Comparison of ENCODE assay signal across 8 mouse cellular contexts in the genomic region with DNA sequence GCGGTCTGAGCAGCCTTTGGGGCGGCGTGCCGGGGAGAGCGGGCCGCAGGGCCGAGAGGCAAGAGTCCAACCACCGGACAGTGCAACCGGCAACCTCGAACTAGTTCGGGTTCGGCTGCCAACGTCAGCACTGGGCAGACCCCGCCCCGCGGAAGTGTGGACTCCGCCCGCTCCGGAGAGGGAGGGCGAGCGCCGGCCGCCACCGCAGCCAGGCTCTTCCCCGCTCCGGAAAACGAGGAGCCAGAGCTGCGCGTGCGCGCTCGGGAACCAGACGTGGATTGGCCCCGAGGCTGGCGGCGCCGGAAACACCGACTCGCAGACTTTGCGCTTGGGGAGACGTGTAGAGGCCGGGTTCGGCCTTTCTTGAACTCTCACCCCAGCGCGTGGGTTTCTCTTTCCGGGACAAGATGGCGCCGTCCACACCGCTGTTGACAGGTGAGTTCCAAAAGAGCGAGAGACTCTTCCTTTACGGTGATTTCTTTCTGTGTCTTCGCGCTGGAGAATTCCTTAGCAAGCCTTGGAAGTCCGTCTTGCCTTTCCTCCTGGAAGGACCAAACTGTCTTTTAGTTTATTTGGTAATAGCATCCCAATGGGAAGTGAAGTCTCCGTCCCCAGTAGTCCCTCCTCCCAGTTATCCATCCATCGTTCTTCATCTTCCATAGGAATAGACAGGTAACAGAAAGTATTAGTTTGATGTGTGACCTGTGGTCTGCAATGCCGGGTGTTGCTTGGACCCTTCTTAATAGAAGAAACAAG. TPM values are rescaled to one million over a fixed set of nuclear protein-coding genes. Genes with fewer than 3 reads are reported as not detected.
DNase-seq lines count a peak whose midpoint lies in the region; ATAC-seq lines count a peak whose summit lies in the region.

Gene Eif2a (plus strand): TSS at position 170 of the 756 bp plus-strand sequence.
Gene Serp1 (minus strand): TSS at position 241 of the 756 bp plus-strand sequence.

- H3K79me2 ChIP-seq in macrophage (ENCODE audit: inconsistent target), result peaks cover 88% of the 10 kb centered on the region

- H3K4me2 ChIP-seq in hindbrain, embryonic 16.5 days (ENCODE audit: low read length), result peak within 1 kb of the TSS; percentile 73

- peak within 1 kb of the TSS; percentile 97 for H3K9ac ChIP-seq in hindbrain, embryonic 16.5 days (ENCODE audit: low read depth, low read length)

- WGBS in hindbrain, embryonic 16.5 days, result under 1% methylated on average over 49 of the region's 57 CpGs
- WGBS in macrophage (ENCODE audit: missing documents), result under 1% methylated on average over 57 of the region's 57 CpGs

- peak within 1 kb of the TSS; percentile 99 for H3K4me3 ChIP-seq in hindbrain, embryonic 16.5 days (ENCODE audit: low read length)
- peak within 1 kb of the TSS; percentile 90 for H3K4me3 ChIP-seq in macrophage (ENCODE audit: inconsistent target)

- H3K36me3 ChIP-seq in hindbrain, embryonic 16.5 days (ENCODE audit: control insufficient read depth, insufficient read depth, low read length), result peaks cover 9% of the 10 kb centered on the region
- peaks cover 16% of the 10 kb centered on the region; the same call in 1 of the 2 replicates for H3K36me3 ChIP-seq in macrophage (ENCODE audit: inconsistent target)

- no peaks in the 10 kb centered on the region for H3K27me3 ChIP-seq in hindbrain, embryonic 16.5 days (replicated peaks; ENCODE audit: control insufficient read depth, insufficient read depth, low read length)

- H3K27ac ChIP-seq in hindbrain, embryonic 16.5 days (ENCODE audit: low read depth, low read length), result peak within 1 kb of the TSS; percentile 95
- peak within 1 kb of the TSS; percentile 64 for H3K27ac ChIP-seq in macrophage

- peak; percentile 99 for ATAC-seq in hindbrain, embryonic 16.5 days

- peak; percentile 92 for DNase-seq in WW6 (ENCODE audit: low read depth, low spot score)
- peak; percentile 97 for DNase-seq in cerebellum, postnatal 4 days (ENCODE audit: low spot score in 2 of 2)
- peak; percentile 98 for DNase-seq in gastrocnemius, adult 18-20 months (ENCODE audit: low spot score)
- peak; percentile 98 to 100 for DNase-seq in left cerebral cortex, adult 18-20 months (ENCODE audit: low spot score in 2 of 2)
- peak; percentile 100 for DNase-seq in right cerebral cortex, adult 18-20 months
- DNase-seq in urinary bladder, postnatal 10 days (ENCODE audit: low spot score), result peak; percentile 92

- H3K9me3 ChIP-seq in hindbrain, embryonic 16.5 days (ENCODE audit: control insufficient read depth, low read length), result no peaks in the 10 kb centered on the region

- H3K4me1 ChIP-seq in hindbrain, embryonic 16.5 days (ENCODE audit: control insufficient read depth, insufficient read depth, low read depth, low read length), result peaks cover 15% of the 10 kb centered on the region

RNA-seq across cellular contexts. Expression of gene Eif2a, which starts in this region (rescaled TPM):
- 10 to 100 TPM; 46.7 to 50.7 TPM for total RNA-seq in gastrocnemius, adult 18-20 months (2021)
- polyA plus RNA-seq in hindbrain, embryonic 16.5 days (2015; fragmentation: Nextera tagmentation; extraction: Ambion mirVana), result 32.6 and 33.0 TPM in 2 replicates
- 10 to 100 TPM; 41.6 to 42.6 TPM for total RNA-seq in left cerebral cortex, adult 18-20 months (2021)
- total RNA-seq in macrophage (2018; cell fraction: chromatin; rRNA removed), result 10 to 100 TPM; 16.0 to 58.2 (median 41.9) TPM
- 10 to 100 TPM; 32.8 to 57.1 (median 42.2) TPM for total RNA-seq in macrophage (2018; cell fraction: cytosol; rRNA removed)
- total RNA-seq in macrophage (2018; cell fraction: nucleus; rRNA removed), result 10 to 100 TPM; 18.6 to 55.1 (median 34.3) TPM
- polyA plus RNA-seq in macrophage (2018), result 43.6 to 76.2 TPM (median 51.3 TPM) in 3 replicates

RNA-seq across cellular contexts. Expression of gene Serp1, which starts in this region (rescaled TPM):
- total RNA-seq in gastrocnemius, adult 18-20 months (2021), result 1 to 10 TPM; 5.5 to 7.5 TPM
- polyA plus RNA-seq in hindbrain, embryonic 16.5 days (2015; fragmentation: Nextera tagmentation; extraction: Ambion mirVana), result 59.2 and 63.1 TPM in 2 replicates
- 10 to 100 TPM; 19.7 to 23.1 TPM for total RNA-seq in left cerebral cortex, adult 18-20 months (2021)
- total RNA-seq in macrophage (2018; cell fraction: chromatin; rRNA removed), result 100 to 1,000 TPM in 2 of 26 experiments, 10 to 100 TPM in 23, 1 to 10 TPM in 1; 9.3 to 138 (median 41.8) TPM
- 100 to 1,000 TPM; 173 to 535 (median 285) TPM for total RNA-seq in macrophage (2018; cell fraction: cytosol; rRNA removed)
- 100 to 1,000 TPM in 15 of 26 experiments, 10 to 100 TPM in 11; 28.5 to 350 (median 129) TPM for total RNA-seq in macrophage (2018; cell fraction: nucleus; rRNA removed)
- polyA plus RNA-seq in macrophage (2018), result 104 to 207 TPM (median 148 TPM) in 3 replicates

Comparison
In these comparisons a context has a peak if more than half of its experiments do, and no peak if none do; other contexts are left out.
1. Peak in every context shown above with its lines: DNase-seq, ATAC-seq, H3K4me3 ChIP-seq and H3K27ac ChIP-seq.